Mouse (Mus musculus) brain, embryonic 14.5 days (tissue): ENCODE measurements around the gene Fiz1. TPM values are rescaled to one million over a fixed set of nuclear protein-coding genes. Genes with fewer than 3 reads are reported as not detected.
A peak's percentile ranks its signal among the peaks of the same experiment; 100 is the strongest.

Experiments
- DNase-seq: peaks from one replicate; pipeline ENCODE4 v3.0.0-alpha.2; 2011; ENCODE audit warnings: low read depth
- CTCF ChIP-seq: fragments of 200-500 bp; IDR thresholded peaks from 2 replicates; pipeline ENCODE4 v1.5.1; 2012; ENCODE audit warnings: inconsistent platforms, mild to moderate bottlenecking, moderate library complexity, borderline replicate concordance; ENCODE audit not compliant: insufficient read depth, insufficient read length; ENCODE audit errors: extremely low read depth
- POLR2A ChIP-seq: fragments of 200-500 bp; IDR thresholded peaks from 2 replicates; pipeline ENCODE4 v1.6.1; 2012; ENCODE audit warnings: mild to moderate bottlenecking, inconsistent platforms, borderline replicate concordance; ENCODE audit not compliant: poor library complexity, insufficient read depth, insufficient read length, severe bottlenecking; ENCODE audit errors: extremely low read depth
- polyA plus RNA-seq: library from polyadenylated mRNA; depleted of rRNA; stranded (reverse); fragments of >200 nt; gene quantifications from 2 replicates; pipeline ENCODE4 v1.2.3, GENCODE M21; 2012

Fiz1 gene
- polyA plus RNA-seq, 1 experiment, result 49.9 TPM

DNA sequence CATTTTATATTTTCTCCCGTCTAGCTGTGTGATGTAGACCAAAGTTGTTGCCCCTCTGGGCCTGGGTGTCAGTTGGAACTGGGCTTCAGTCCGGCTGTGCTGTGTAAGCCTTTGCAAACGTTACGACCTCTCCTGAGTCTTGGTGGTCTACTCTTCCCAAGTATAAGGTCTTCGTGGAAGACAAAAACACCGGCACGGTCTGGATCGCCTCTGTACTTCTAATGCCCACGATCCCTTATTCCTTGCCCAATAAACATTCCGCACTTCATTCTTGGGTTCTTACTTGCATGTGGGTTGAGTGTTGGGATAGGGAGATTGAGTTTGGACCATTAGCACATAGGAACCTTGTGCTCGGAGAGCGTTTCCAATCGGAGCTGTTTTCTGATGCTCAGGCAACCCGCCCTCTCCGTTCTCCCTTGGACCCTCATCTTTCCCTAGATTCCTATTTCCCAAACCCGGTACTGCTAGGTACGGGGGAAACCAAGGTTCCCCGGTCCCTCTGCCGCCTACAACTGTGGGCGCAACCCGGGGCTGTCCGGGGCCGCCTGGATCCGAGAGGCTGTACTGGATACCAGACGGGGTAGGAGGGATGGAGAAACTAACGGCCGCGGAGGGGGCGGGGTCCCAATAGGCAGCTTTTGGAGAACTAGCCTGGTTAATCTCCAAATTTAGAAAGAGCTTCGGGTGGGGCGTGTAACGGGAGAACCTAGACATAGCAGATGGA is 39.1 kb upstream of the Fiz1 start:
- TF ChIP-seq CTCF (no peak), POLR2A (no peak)
- peak; percentile 49 for DNase-seq

DNA sequence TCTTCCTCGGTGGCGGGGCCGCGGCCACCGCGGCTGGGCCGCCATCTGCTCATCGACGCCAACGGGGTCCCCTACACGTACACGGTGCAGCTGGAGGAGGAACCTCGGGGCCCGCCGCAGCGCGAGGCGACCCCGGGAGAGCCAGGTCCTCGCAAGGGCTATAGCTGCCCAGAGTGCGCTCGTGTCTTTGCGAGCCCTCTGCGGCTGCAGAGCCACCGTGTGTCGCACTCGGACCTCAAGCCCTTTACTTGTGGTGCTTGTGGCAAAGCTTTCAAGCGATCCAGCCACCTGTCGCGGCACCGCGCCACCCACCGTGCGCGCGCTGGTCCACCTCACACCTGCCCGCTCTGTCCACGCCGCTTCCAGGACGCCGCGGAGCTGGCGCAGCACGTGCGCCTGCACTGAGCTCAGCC is 38.4 kb upstream of the Fiz1 start:
- no peak for DNase-seq
- TF ChIP-seq POLR2A (no peak), CTCF (no peak)

DNA sequence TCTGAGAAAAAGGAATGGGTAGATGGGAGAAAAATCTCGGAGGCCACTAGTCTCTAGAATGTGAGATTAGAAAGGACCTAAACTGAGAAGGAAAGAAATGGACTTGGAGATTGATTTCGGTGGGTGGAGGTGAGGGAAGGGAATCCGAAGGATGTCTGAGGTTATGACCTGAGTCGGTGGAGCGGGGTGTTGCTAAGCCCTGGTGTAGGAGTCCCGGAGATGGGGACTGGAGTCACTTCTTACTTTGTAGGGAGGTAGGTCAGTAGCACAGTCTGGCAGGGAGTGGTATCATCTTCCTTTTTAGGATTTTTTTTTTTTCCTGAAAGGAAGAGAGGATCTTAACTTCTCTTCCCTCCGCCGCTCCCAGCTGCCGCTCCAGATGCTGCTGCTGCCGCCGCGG is 37.9 kb upstream of the Fiz1 start:
- TF ChIP-seq POLR2A (no peak), CTCF (no peak)
- DNase-seq, result no peak

DNA sequence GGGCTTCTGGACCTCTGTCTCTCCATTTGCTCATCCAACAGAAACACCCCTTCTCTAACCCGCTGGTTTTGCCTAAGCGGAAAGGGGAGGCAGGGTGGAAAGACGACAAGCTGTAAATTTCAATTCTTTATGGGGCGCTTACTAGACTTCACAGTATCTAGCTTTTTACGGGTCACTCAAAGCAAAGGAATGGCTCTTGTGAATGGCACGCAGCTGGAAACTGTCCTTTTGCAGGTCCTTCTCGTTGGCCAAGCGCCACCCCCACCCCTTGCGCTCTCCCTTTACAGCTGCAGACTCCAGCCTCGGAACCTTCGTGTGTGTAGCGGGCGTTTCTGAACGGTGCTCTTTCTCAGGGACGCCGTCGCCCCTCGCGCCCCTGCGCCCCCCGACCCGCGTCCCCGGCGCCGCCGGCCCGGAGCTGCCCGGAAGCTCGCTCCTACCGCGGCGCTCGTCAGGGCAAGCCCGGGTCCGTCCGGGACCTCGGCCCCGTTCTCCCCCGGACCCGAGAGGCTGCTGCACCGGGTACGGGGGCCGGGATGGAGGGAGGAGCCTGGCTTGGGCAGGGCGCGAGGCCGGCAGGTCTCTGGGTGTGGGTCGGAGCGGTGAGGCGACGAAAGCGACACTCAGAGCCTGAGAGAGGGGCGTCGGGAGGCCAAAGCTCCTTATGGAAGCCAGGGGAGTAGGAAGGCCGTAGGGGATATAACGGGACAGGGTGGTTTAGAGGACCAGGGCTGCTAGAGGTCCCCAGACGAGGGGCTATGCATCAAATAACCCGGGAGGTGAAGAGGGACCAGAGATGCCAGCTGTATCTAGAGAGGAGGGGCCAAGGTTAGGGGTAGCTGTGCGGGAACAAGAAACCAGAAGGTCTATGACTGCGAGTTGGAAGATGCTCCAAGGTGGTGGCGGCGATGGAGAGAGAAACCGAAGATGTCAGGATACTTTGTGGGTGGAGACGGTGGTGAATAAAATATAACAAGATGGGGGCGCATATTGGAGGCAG is 37.0 kb upstream of the Fiz1 start, which contains the start of gene Zfp580:
Zfp580 (plus strand) TSS at position 346 of the 1,000 bp plus-strand sequence.
- TF ChIP-seq POLR2A (peak; percentile 74; the same call in 1 of the 2 replicates), CTCF (no peak)

DNA sequence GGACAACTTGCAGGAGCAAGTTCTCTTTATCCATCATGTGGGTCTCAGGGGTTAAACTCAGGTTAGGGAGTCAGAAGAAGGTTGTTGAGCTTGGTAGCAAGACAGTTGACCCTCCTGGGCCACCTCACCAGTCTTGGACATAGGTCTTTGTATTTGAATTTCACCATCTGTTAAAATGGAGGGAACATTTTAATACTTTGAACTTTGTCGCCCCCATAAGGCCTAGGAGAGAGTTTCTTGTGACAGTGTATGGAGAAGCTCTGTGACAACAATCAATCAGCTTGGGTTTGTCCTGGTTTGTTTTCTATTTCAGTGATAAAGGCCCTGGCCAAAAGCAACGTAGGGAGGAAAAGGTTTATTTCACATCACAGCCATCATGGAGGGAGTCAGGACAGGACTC is 32.8 kb upstream of the Fiz1 start:
- TF ChIP-seq CTCF, result 0 out of 2 replicates have a peak, but pooled peaks have one; percentile 8
- TF ChIP-seq POLR2A, result no peak
- DNase-seq, result peak; percentile 61

More for the DNA sequence above, 37.0 kb upstream of the Fiz1 start, which contains the start of gene Zfp580:
- peak; percentile 89 for DNase-seq

DNA sequence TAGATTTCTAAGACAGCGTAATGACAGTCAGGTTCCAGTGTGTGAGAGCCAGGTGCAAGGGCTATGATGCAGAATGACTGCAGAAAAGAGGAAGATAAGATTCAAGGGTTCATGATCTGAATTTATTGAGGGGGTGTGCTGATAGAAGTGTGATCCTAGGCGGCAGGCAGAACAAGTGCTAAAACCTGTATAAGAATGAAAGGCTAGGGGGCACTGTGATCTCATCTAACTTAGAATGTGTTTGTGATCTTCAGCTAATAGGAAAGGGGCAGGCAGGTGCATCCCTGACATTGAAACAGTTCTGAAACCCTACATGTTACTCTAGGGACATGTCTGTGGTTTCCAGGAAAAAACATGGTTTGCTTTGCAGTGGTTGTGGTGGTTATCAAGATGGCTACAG is 31.6 kb upstream of the Fiz1 start:
- no peak for TF ChIP-seq CTCF
- no peak for TF ChIP-seq POLR2A
- no peak for DNase-seq

DNA sequence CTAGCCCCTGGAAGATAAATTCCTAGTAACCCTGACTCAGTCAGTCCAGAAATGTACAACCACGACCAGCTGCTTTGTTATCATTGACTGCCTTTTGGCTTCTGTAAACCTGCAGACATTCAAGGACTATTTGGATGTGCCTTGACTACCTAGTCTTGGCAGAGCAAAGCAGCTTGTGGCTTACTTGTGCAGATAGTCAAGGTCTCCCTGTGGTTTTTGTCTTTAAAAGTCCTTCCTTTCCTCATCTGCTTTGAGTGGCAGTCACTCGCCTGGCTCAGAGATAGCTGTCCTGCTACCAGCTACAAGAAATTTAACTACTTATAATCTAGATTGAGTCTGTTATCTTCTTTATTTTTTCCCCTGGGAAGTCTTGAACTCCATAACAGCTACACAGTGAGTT is 30.5 kb upstream of the Fiz1 start:
- TF ChIP-seq CTCF (no peak), POLR2A (no peak)

DNA sequence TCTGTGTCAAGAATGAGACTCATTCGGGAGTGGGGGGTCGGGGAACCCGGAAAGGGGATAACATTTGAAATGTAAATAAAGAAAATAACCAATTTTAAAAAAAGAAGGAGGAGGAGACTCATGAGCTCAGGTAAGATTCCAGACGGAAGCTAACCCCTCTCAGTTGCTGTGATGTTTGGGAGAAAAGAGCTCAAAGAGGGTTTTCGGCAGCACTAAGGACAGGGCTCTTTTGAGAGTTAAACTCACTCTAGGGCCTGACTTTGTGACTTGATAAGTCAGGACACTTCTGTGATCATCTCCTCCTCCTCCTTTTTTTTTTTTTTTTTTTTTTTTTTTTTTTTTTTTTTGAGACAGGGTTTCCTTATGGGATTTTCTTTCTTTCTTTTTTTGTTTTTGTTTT is 24.4 kb upstream of the Fiz1 start:
- TF ChIP-seq CTCF, result no peak
- TF ChIP-seq POLR2A, result no peak

More for the DNA sequence above, 30.5 kb upstream of the Fiz1 start:
- no peak for DNase-seq

DNA sequence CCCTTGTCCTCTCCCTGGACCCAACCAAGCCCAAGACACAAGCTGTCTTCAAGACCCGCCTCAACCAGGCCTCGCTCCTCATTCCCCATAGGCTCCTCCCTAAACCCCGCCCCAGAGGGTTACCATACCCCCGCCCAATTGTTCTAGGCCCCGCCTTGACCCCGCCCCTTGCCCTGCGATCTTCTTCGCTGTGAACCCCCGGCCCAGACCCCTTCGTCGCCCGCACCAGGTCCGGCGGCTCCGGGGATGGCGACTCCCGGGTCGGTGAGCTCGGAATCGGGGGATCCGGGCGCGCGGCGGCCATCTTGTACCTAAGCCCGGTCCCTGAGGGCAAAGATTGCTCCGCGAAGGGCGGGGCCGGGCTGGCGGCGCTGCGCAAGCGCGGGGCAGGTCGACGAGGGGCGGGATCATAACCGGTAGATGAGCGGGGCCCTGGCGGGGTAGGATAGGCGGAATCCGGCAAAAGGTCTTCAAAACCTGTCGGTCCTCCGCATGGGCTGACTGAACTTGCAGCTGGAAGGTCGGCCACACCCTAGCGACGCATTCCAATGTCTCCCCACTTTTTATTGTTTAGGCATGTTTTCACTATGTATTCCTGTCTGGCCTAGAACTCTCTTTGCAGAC is 23.7 kb upstream of the Fiz1 start, which contains the start of gene Zfp784:
Zfp784 (minus strand) TSS at position 338 of the 624 bp plus-strand sequence.
- TF ChIP-seq CTCF (no peak), POLR2A (peak; percentile 40; the same call in 1 of the 2 replicates)
- DNase-seq, result peak; percentile 97

More for the DNA sequence above, 24.4 kb upstream of the Fiz1 start:
- no peak for DNase-seq

DNA sequence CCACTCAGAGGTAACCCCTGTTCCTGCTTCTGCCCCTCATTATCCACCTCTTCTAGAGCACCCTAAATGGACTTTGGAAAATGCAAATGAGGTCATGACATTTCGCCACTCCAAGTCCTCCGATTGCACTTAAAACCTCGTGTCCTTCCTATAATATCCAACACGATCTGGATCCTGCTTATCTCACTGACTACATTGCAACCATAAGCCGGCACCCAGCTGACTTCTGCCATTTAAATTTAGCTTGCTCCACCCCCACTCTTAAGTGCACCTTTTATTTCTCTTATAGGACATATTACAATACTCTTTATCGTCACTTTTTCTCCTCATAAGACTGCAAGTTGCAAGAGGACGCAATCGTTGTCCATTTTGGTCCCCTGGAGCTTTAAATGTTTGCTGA is 23.0 kb upstream of the Fiz1 start:
- TF ChIP-seq CTCF (no peak), POLR2A (no peak)
- DNase-seq, result no peak

DNA sequence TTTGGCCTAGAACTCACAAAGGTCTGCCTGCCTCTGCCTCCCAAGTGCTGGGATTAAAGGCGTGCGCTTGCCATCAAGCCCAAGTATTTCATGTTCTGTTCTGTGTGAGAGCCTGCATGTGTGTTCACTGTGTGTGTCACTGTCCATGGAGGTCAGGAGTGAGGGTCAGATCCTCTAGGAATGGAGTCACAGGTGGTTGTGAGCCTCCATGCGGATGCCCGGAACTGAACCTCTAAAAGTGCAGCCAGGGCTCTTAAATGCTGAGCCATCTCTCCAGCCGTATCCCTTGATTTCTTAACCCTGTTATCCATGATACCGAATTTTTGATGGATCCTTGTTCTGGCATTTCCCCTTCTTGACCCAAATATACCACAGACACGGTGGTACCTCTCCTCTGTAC is 22.5 kb upstream of the Fiz1 start:
- no peak for TF ChIP-seq POLR2A
- TF ChIP-seq CTCF, result no peak
- no peak for DNase-seq

DNA sequence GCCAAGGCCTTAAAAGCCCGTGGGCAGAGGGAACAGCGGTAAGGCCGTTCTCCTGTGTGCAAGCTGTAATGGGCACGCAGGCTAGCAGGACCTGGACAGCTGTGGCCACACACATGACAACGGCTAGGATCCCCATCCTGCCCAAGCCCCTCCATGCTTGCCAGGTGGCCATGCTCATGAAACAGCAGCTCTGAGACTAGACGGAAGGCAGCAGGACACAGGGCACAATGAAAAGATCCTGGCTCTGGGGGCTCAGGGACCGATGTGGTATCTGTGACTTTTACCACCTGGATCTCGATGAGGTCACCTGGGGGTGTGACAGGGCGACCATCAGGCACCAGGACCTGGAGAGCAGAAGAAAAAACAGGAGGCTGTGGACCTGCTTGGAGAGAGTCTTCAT is 21.6 kb upstream of the Fiz1 start:
- DNase-seq, result no peak
- TF ChIP-seq POLR2A (no peak), CTCF (no peak)
